Mouse (Mus musculus): ENCODE results near the gene Hoxb7.

Hoxb7 gene

GRCm38 (mm10) chr11:96316696-96317607 lies 30.5 kb downstream of the Hoxb7 start:
- DNase-seq (ENCODE audit: low read depth, low spot score), result no peak

- DNase-seq (ENCODE audit: low read depth, low spot score), result no peak
Measured at GRCm38 (mm10) chr11:96317608-96318367, 31.4 kb downstream of the Hoxb7 start, which contains the start of gene Hoxb4. Hoxb4 (plus strand) TSS chr11:96318267.

- DNase-seq (ENCODE audit: low read depth, low spot score), result no peak
Measured at GRCm38 (mm10) chr11:96318368-96319070, 32.1 kb downstream of the Hoxb7 start.

GRCm38 (mm10) chr11:96319071-96319902 lies 32.9 kb downstream of the Hoxb7 start:
- no peak for DNase-seq (ENCODE audit: low read depth, low spot score)

GRCm38 (mm10) chr11:96319910-96320309 lies 33.5 kb downstream of the Hoxb7 start:
- no peak for DNase-seq (ENCODE audit: low read depth, low spot score)

GRCm38 (mm10) chr11:96320688-96321087 lies 34.3 kb downstream of the Hoxb7 start:
- no peak for DNase-seq (ENCODE audit: low read depth, low spot score)

GRCm38 (mm10) chr11:96321846-96322245 lies 35.4 kb downstream of the Hoxb7 start:
- no peak for DNase-seq (ENCODE audit: low read depth, low spot score)

- no peak for DNase-seq (ENCODE audit: low read depth, low spot score)
Measured at GRCm38 (mm10) chr11:96322738-96323137, 36.3 kb downstream of the Hoxb7 start.

DNA sequence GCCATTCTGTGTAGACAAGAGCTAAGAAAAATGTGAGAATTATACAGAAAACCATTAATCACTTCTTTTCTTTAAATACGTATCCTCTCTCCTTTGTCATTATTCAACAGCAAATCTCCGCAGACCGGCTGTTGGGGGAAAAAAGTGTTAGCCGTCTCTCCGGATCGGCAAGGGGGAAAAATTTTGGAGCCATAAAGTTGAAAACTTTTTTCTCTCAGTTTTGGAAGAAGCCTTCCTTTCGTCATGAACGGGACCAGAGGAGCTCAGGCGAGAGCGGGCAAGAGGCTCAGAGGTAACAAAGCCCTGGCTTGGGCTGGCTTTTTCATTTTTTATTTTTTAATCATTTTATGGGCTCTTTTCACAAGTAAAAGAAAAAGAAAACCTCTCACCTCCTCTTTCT lies 36.7 kb downstream of the Hoxb7 start, which contains the start of gene Hoxb3:
TSS of gene Hoxb3 (plus strand) at position 173 of the 400 bp plus-strand sequence.
- no peak for DNase-seq (ENCODE audit: low read depth, low spot score)

DNA sequence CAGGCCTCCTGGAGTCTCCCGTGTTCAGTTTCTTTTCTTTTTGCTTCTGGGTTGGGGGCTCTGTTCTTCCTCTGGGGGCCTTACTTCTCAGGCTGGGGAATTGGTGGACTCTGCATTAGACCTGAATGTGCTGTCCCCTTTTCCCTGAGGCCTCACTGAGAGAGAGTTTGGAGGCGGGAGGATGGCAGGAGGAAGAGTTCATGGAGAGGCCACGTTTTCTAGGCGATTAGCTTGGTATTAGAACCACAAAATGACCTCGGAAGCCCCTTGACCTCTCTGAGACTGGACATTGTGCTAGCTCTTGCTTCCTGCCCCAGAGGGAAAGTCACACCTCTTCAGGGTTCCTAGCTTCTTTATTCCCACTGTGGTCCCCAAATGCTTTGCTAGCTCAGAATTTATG lies 37.7 kb downstream of the Hoxb7 start:
- DNase-seq (ENCODE audit: low read depth, low spot score), result no peak

DNA sequence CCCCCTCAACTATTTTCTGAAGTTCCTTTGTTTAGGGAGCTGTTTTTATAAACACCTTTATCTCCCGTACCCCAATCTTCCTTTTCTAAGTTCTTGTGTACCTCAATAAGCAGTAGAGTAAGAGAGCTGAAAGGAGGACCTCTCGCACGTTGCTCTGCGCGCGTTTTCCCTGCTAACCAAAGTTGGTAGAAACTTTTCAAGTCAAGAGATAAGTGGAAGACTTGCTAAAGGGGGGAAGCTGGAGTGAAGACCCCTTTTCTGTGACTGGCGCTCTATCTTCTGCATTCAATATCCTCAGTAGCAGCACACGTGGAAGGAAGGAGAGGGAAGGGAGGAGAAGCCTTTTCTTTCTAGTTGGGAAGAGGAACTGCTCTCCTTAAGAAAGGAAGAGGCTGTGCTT lies 38.5 kb downstream of the Hoxb7 start:
- no peak for DNase-seq (ENCODE audit: low read depth, low spot score)

- no peak for DNase-seq (ENCODE audit: low read depth, low spot score)
Measured at GRCm38 (mm10) chr11:96325747-96326212, 39.4 kb downstream of the Hoxb7 start.

GRCm38 (mm10) chr11:96326705-96327104 lies 40.3 kb downstream of the Hoxb7 start:
- no peak for DNase-seq (ENCODE audit: low read depth, low spot score)

- no peak for DNase-seq (ENCODE audit: low read depth, low spot score)
Measured at GRCm38 (mm10) chr11:96327122-96327521, 40.7 kb downstream of the Hoxb7 start.

- DNase-seq (ENCODE audit: low read depth, low spot score), result no peak
Measured at GRCm38 (mm10) chr11:96327750-96328149, 41.3 kb downstream of the Hoxb7 start.

DNA sequence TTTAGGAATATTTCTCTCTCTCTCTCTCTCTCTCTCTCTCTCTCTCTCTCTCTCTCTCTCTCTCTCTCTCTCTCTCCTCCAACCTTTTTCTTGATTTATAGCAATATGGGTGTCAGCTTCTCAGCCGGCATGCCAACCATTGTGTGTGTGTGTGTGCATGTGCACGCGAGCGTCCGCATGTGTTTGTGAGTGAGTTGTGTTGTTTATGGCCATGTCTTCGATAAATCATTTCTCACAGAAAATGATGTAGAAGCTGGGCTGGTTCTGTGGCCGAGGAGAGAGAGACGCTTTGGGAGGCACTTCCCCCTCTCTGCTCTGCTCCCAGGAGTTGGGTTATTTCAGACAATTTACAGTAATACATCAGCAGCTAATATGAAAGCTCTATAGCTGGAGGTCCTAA lies 42.2 kb downstream of the Hoxb7 start:
- no peak for DNase-seq (ENCODE audit: low read depth, low spot score)

DNA sequence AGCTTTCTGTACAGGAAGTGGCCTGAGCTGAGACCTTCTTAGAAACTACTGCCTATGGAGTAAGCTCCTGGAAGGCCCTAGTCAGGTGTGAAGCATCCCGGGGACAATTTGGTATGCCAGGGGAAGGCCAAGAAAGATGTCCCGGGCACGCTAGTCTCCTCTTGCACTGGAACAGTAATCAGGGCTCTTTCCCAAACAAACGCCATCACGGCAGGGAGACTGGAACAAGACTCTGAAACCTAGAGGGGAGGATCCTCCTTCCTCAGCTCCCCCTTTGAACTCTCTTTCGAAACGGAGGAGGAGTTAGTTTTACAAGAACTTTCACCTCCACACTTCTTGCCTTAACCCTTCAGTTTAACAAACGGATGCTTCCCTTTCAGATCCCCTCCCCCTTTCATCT lies 45.7 kb downstream of the Hoxb7 start:
- DNase-seq (ENCODE audit: low read depth, low spot score), result no peak

DNA sequence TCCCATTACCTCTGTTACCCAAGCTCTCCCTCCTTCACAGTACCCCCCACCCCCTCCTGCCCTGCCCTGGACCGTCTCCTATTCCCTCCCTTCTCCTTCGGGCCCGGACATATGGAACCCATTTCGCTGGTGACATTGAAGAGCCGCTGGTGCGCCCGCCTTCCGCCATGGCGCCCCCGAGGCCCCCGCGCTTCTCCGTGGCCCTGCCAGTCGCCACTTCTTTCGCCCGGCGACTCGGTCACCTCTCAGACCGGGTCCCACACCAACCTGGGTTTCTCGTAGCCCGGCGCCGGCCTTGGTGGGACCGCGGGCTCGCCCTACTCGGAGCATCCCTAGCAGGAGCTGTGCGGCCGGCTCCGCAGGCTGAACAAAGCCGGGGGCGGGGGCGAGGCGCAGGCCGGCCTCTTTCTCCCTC lies 46.2 kb downstream of the Hoxb7 start:
- no peak for DNase-seq (ENCODE audit: low read depth, low spot score)

- no peak for DNase-seq (ENCODE audit: low read depth, low spot score)
Measured at GRCm38 (mm10) chr11:96333241-96334001, 47.0 kb downstream of the Hoxb7 start.

GRCm38 (mm10) chr11:96334002-96334364 lies 47.6 kb downstream of the Hoxb7 start:
- no peak for DNase-seq (ENCODE audit: low read depth, low spot score)

Data from brain, embryonic 18.5 days (tissue).